Comparison of ENCODE assay signal across 8 mouse cellular contexts in the genomic region with DNA sequence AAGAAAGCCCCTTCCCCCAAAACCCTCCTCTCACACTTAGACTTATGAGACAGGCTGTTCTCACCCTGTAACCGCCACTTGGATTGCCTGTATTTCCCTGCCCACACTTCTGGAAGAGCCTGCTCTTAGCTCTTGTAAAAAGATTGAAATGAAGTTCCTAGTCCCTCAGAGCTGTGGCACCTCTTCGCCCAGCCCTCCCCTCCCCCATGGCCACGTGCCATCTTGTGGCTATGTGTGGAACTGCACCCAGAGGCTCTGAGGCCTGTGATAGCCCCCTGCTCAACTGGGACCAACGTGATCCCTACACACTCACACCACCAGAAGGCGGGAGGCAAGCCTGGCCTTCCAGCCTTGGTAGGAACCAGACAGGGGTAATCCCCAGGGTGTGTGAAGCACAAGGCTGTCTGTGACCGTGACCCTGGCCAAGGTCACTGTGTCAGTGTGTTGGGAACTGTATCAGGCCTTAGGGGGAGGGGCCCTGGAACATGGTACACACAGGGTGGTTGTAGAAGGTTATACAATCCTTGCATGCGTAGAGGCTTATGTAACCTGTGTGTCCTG. TPM values are rescaled to one million over a fixed set of nuclear protein-coding genes. Genes with fewer than 3 reads are reported as not detected.
DNase-seq lines count a peak whose midpoint lies in the region; ATAC-seq and TF ChIP-seq lines count a peak whose summit lies in the region.

No protein-coding gene starts in this region.

- no peak overlapping the region for H3K9ac ChIP-seq in forebrain, embryonic 11.5 days (ENCODE audit: low read length)

- TF ChIP-seq CTCF in brain, embryonic 14.5 days (IDR thresholded peaks at IDR 0.05; ENCODE audit: borderline replicate concordance, extremely low read depth, insufficient read depth, insufficient read length), result peak; percentile 98

- WGBS in forebrain, embryonic 11.5 days, result 23% methylated on average over 7 of the region's 7 CpGs
- 25% methylated on average over 7 of the region's 7 CpGs for WGBS in hindbrain, embryonic 10.5 days

- no peaks in the 10 kb centered on the region for H3K27me3 ChIP-seq in forebrain, embryonic 11.5 days (ENCODE audit: control insufficient read depth, insufficient read depth, low read length)
- H3K27me3 ChIP-seq in hindbrain, embryonic 10.5 days (ENCODE audit: insufficient read depth, poor library complexity, severe bottlenecking), result no peaks in the 10 kb centered on the region
- H3K27me3 ChIP-seq in megakaryocyte, embryonic 14.5 days (replicated peaks), result no peaks in the 10 kb centered on the region

- no peak for DNase-seq in frontal cortex, adult 2 months (ENCODE audit: extremely low spot score in 1 of 2, low spot score in 1 of 2)
- peak; percentile 84 for DNase-seq in brain, embryonic 14.5 days (ENCODE audit: low read depth)
- peak; percentile 91 for DNase-seq in forebrain, embryonic 11.5 days (ENCODE audit: low spot score)
- peak; percentile 86 for DNase-seq in hindbrain, embryonic 10.5 days (ENCODE audit: low spot score)
- peak; percentile 65 to 74 for DNase-seq in layer of hippocampus, postnatal 25 days (ENCODE audit: extremely low spot score in 1 of 2, low spot score in 1 of 2)
- peak; percentile 80 for DNase-seq in right cerebral cortex, postnatal 4 days

- no peaks in the 10 kb centered on the region for H3K36me3 ChIP-seq in forebrain, embryonic 11.5 days (ENCODE audit: control insufficient read depth, insufficient read depth, low read length)
- H3K36me3 ChIP-seq in hindbrain, embryonic 10.5 days, result peaks cover 33% of the 10 kb centered on the region
- peaks cover 73% of the 10 kb centered on the region for H3K36me3 ChIP-seq in megakaryocyte, embryonic 14.5 days (replicated peaks; ENCODE audit: low read length)

- H3K4me2 ChIP-seq in forebrain, embryonic 11.5 days (ENCODE audit: low read depth, low read length, severe bottlenecking), result no peak overlapping the region

- H3K9me3 ChIP-seq in forebrain, embryonic 11.5 days (ENCODE audit: control insufficient read depth, low read length), result no peaks in the 10 kb centered on the region
- no peaks in the 10 kb centered on the region for H3K9me3 ChIP-seq in hindbrain, embryonic 10.5 days
- no peaks in the 10 kb centered on the region for H3K9me3 ChIP-seq in megakaryocyte, embryonic 14.5 days

- no peak overlapping the region for H3K4me3 ChIP-seq in forebrain, embryonic 11.5 days (ENCODE audit: low read depth, low read length)
- no peak overlapping the region for H3K4me3 ChIP-seq in hindbrain, embryonic 10.5 days
- H3K4me3 ChIP-seq in megakaryocyte, embryonic 14.5 days (replicated peaks), result peak overlapping the region; percentile 84

- peaks cover 22% of the 10 kb centered on the region for H3K4me1 ChIP-seq in forebrain, embryonic 11.5 days (replicated peaks; ENCODE audit: control insufficient read depth, insufficient read depth, low read length)
- peaks cover 54% of the 10 kb centered on the region for H3K4me1 ChIP-seq in hindbrain, embryonic 10.5 days (replicated peaks)
- H3K4me1 ChIP-seq in megakaryocyte, embryonic 14.5 days, result peaks cover 77% of the 10 kb centered on the region

- no peak overlapping the region for H3K27ac ChIP-seq in forebrain, embryonic 11.5 days (ENCODE audit: low read depth, low read length)
- H3K27ac ChIP-seq in hindbrain, embryonic 10.5 days, result peak overlapping the region; percentile 65

- no peak for TF ChIP-seq POLR2A in brain, embryonic 14.5 days (IDR thresholded peaks at IDR 0.05; ENCODE audit: borderline replicate concordance, extremely low read depth, insufficient read depth, insufficient read length, poor library complexity, severe bottlenecking)

- peak; percentile 45 for ATAC-seq in frontal cortex, adult (ENCODE audit: low TSS enrichment)
- peak; percentile 55 for ATAC-seq in forebrain, embryonic 11.5 days (replicated peaks; ENCODE audit: low FRiP score)

RNA-seq across cellular contexts. Expression of a gene that starts 14.3 kb away (rescaled TPM):
- polyA plus RNA-seq in frontal cortex, adult 2 months (2012; rRNA removed), result 770 and 851 TPM in 2 replicates
- 600 and 616 TPM in 2 replicates for polyA plus RNA-seq in brain, embryonic 14.5 days (2012; rRNA removed)
- polyA plus RNA-seq in forebrain, embryonic 11.5 days (2014; fragmentation: Nextera tagmentation; extraction: Ambion mirVana), result 35.9 and 36.9 TPM in 2 replicates
- polyA plus RNA-seq in hindbrain, embryonic 10.5 days (2016; fragmentation: Nextera tagmentation; extraction: Ambion mirVana), result 12.8 and 22.2 TPM in 2 replicates
- total RNA-seq in layer of hippocampus, postnatal 25 days (2021), result 1,000 to 10,000 TPM; 1,027 to 1,094 TPM
- 37.6 and 38.9 TPM in 2 replicates for polyA plus RNA-seq in megakaryocyte, embryonic 14.5 days (2012; ENCODE audit: insufficient read depth, low replicate concordance)

RNA-seq across cellular contexts. Expression of a gene that starts 20.4 kb away (rescaled TPM):
- 124 and 126 TPM in 2 replicates for polyA plus RNA-seq in frontal cortex, adult 2 months (2012; rRNA removed)
- 3.6 and 4.1 TPM in 2 replicates for polyA plus RNA-seq in brain, embryonic 14.5 days (2012; rRNA removed)
- 1.0 and 1.6 TPM in 2 replicates for polyA plus RNA-seq in forebrain, embryonic 11.5 days (2014; fragmentation: Nextera tagmentation; extraction: Ambion mirVana)
- polyA plus RNA-seq in hindbrain, embryonic 10.5 days (2016; fragmentation: Nextera tagmentation; extraction: Ambion mirVana), result 1.2 and 1.5 TPM in 2 replicates
- 10 to 100 TPM; 78.1 to 92.2 TPM for total RNA-seq in layer of hippocampus, postnatal 25 days (2021)
- 5.6 and 22.1 TPM in 2 replicates for polyA plus RNA-seq in megakaryocyte, embryonic 14.5 days (2012; ENCODE audit: insufficient read depth, low replicate concordance)

RNA-seq across cellular contexts. Expression of a gene that starts 25.5 kb away (rescaled TPM):
- polyA plus RNA-seq in frontal cortex, adult 2 months (2012; rRNA removed), result 137 and 157 TPM in 2 replicates
- polyA plus RNA-seq in brain, embryonic 14.5 days (2012; rRNA removed), result 134 and 170 TPM in 2 replicates
- 75.9 and 76.6 TPM in 2 replicates for polyA plus RNA-seq in forebrain, embryonic 11.5 days (2014; fragmentation: Nextera tagmentation; extraction: Ambion mirVana)
- polyA plus RNA-seq in hindbrain, embryonic 10.5 days (2016; fragmentation: Nextera tagmentation; extraction: Ambion mirVana), result 76.9 and 83.6 TPM in 2 replicates
- total RNA-seq in layer of hippocampus, postnatal 25 days (2021), result 100 to 1,000 TPM; 118 to 130 TPM
- 40.2 and 55.7 TPM in 2 replicates for polyA plus RNA-seq in megakaryocyte, embryonic 14.5 days (2012; ENCODE audit: insufficient read depth, low replicate concordance)

RNA-seq across cellular contexts. Expression of a gene that starts 40.6 kb away (rescaled TPM):
- polyA plus RNA-seq in frontal cortex, adult 2 months (2012; rRNA removed), result 112 and 123 TPM in 2 replicates
- polyA plus RNA-seq in brain, embryonic 14.5 days (2012; rRNA removed), result 92.1 and 104 TPM in 2 replicates
- polyA plus RNA-seq in forebrain, embryonic 11.5 days (2014; fragmentation: Nextera tagmentation; extraction: Ambion mirVana), result 24.0 and 28.4 TPM in 2 replicates
- polyA plus RNA-seq in hindbrain, embryonic 10.5 days (2016; fragmentation: Nextera tagmentation; extraction: Ambion mirVana), result 24.4 and 25.2 TPM in 2 replicates
- total RNA-seq in layer of hippocampus, postnatal 25 days (2021), result 100 to 1,000 TPM; 170 to 176 TPM
- 30.0 and 46.8 TPM in 2 replicates for polyA plus RNA-seq in megakaryocyte, embryonic 14.5 days (2012; ENCODE audit: insufficient read depth, low replicate concordance)

RNA-seq across cellular contexts. Expression of a gene that starts 50.0 kb away (rescaled TPM):
- 47.8 TPM in 2 replicates for polyA plus RNA-seq in frontal cortex, adult 2 months (2012; rRNA removed)
- 66.6 and 74.3 TPM in 2 replicates for polyA plus RNA-seq in brain, embryonic 14.5 days (2012; rRNA removed)
- polyA plus RNA-seq in forebrain, embryonic 11.5 days (2014; fragmentation: Nextera tagmentation; extraction: Ambion mirVana), result 59.9 and 63.2 TPM in 2 replicates
- 49.5 and 55.9 TPM in 2 replicates for polyA plus RNA-seq in hindbrain, embryonic 10.5 days (2016; fragmentation: Nextera tagmentation; extraction: Ambion mirVana)
- 10 to 100 TPM; 53.3 to 60.6 TPM for total RNA-seq in layer of hippocampus, postnatal 25 days (2021)
- 10.6 and 13.2 TPM in 2 replicates for polyA plus RNA-seq in megakaryocyte, embryonic 14.5 days (2012; ENCODE audit: insufficient read depth, low replicate concordance)

Comparison
In these comparisons a context has a peak if more than half of its experiments do, and no peak if none do; other contexts are left out.
1. DNase-seq: peak in brain, embryonic 14.5 days (single experiment), forebrain, embryonic 11.5 days (single experiment), hindbrain, embryonic 10.5 days (single experiment), layer of hippocampus, postnatal 25 days (2 of 2) and right cerebral cortex, postnatal 4 days (single experiment); none in frontal cortex, adult 2 months (0 of 2).
2. RNA of a gene that starts 14.3 kb away (polyA plus RNA-seq): 770 to 851 TPM in frontal cortex, adult 2 months and 600 to 616 TPM in brain, embryonic 14.5 days; 37.6 to 38.9 TPM in megakaryocyte, embryonic 14.5 days, 35.9 to 36.9 TPM in forebrain, embryonic 11.5 days and 12.8 to 22.2 TPM in hindbrain, embryonic 10.5 days; every median in the first group is over 10 times any median in the second.